Mouse (Mus musculus) neural tube, embryonic 11.5 days (tissue): ENCODE data around the gene Ap3b2. TPM values are rescaled to one million over a fixed set of nuclear protein-coding genes. Genes with fewer than 3 reads are reported as not detected.

Experiments
- ATAC-seq: fragments of 200-750 bp; cut with Nextera tagmentation; 2 replicates; pipeline ENCODE4 v1.8.0; 2017; ENCODE audit warnings: moderate number of reproducible peaks, mild to moderate bottlenecking, moderate TSS enrichment, moderate library complexity; ENCODE audit not compliant: insufficient read depth, low FRiP score, low TSS enrichment
- DNase-seq: peaks from one replicate; pipeline ENCODE4 v3.0.0-alpha.2; 2015; ENCODE audit warnings: low spot score
- H3K27ac ChIP-seq: fragments of 300-500 bp; sonication (generic); 2 replicates; pipeline ENCODE4 v1.5.1; 2014; ENCODE audit warnings: low read depth, mild to moderate bottlenecking, low read length
- H3K27me3 ChIP-seq: fragments of 300-500 bp; sonication (generic); 2 replicates; pipeline ENCODE4 v1.6.1; 2014; ENCODE audit warnings: mild to moderate bottlenecking, low read length, mixed read lengths; ENCODE audit not compliant: control insufficient read depth, insufficient read depth
- H3K36me3 ChIP-seq: fragments of 300-500 bp; sonication (generic); 2 replicates; pipeline ENCODE4 v1.6.1; 2014; ENCODE audit warnings: mild to moderate bottlenecking, low read length, moderate library complexity, mixed read lengths; ENCODE audit not compliant: control insufficient read depth, insufficient read depth
- H3K4me1 ChIP-seq: fragments of 300-500 bp; sonication (generic); 2 replicates; pipeline ENCODE4 v1.6.1; 2014; ENCODE audit warnings: low read length, mixed read lengths; ENCODE audit not compliant: control insufficient read depth, insufficient read depth
- H3K4me2 ChIP-seq: fragments of 300-500 bp; sonication (generic); 2 replicates; pipeline ENCODE4 v1.6.1; 2014; ENCODE audit warnings: low read depth, mild to moderate bottlenecking, moderate library complexity
- H3K4me3 ChIP-seq: fragments of 300-500 bp; sonication (generic); 2 replicates; pipeline ENCODE4 v1.5.1; 2014; ENCODE audit warnings: low read depth, low read length
- H3K9ac ChIP-seq: fragments of 300-500 bp; sonication (generic); 2 replicates; pipeline ENCODE4 v1.6.1; 2014; ENCODE audit warnings: mild to moderate bottlenecking, low read length
- H3K9me3 ChIP-seq: fragments of 300-500 bp; sonication (generic); 2 replicates; pipeline ENCODE4 v1.6.1; 2016; ENCODE audit warnings: low read length; ENCODE audit not compliant: control insufficient read depth
- whole genome bisulfite sequencing: fragments of 180-500 bp; shearing (Covaris S2); extraction: QIAGEN DNeasy Blood & Tissue Kit; methylation state at CpG from one replicate; pipeline ENCODE4 v1.1.7; 2014; 5-methylcytosine and 5-hydroxymethylcytosine counted together
- polyA plus RNA-seq: library from polyadenylated mRNA; unstranded; fragments of >200 nt; fragmentation: Nextera tagmentation; extraction: Ambion mirVana; gene quantifications from 2 replicates; pipeline ENCODE4 v1.2.1, GENCODE M21; 2014

Gene Ap3b2
- polyA plus RNA-seq, 1 experiment from 2014 or later, result 53.0 TPM

DNA sequence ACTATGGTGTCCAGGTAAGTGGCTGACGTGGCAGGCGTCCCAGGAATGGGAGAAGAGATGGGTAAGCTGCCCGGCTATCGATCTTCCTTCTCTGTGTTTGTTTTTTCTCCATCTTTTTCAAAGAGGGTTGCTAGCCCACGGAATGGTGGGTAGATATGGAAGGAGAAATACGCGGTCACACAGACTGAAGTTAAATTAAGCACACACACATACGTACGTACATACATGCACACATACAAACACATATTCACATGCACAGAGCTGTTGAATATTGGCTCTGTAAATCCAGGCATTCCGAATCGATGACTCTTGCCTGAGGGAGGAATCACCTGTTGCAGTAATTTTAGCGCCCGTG lies 29.9 kb upstream of the Ap3b2 start:
- Histone ChIP-seq H3K4me2 (peak overlapping the region; percentile 76), H3K27ac (peak overlapping the region; percentile 78; the same call in 1 of the 2 replicates), H3K36me3 (peaks cover 3% of the 10 kb centered on the region), H3K9me3 (no peaks in the 10 kb centered on the region), H3K4me3 (peak overlapping the region; percentile 57), H3K9ac (peak overlapping the region; percentile 69), H3K27me3 (no peaks in the 10 kb centered on the region), H3K4me1 (0 out of 2 replicates have a peak, but pooled peaks cover 8% of the 10 kb centered on the region)
- WGBS, result 13% methylated on average over 13 of the region's 13 CpGs
- ATAC-seq (no peak; the same call in 1 of the 2 replicates), DNase-seq (no peak)

- peak overlapping the region; percentile 76 for H3K4me2 ChIP-seq
- WGBS, result under 1% methylated on average over 31 of the region's 31 CpGs
- 0 out of 2 replicates have a peak, but pooled peaks cover 8% of the 10 kb centered on the region for H3K4me1 ChIP-seq
- peak overlapping the region; percentile 78 for H3K27ac ChIP-seq
- H3K9ac ChIP-seq, result peak overlapping the region; percentile 69
- DNase-seq, result peak; percentile 97
- peaks cover 3% of the 10 kb centered on the region for H3K36me3 ChIP-seq
- no peaks in the 10 kb centered on the region for H3K9me3 ChIP-seq
- peak overlapping the region; percentile 57 for H3K4me3 ChIP-seq
- peak; percentile 94 for ATAC-seq
- no peaks in the 10 kb centered on the region for H3K27me3 ChIP-seq
Measured at GRCm38 (mm10) chr7:81523008-81523662, 29.4 kb upstream of the Ap3b2 start.

DNA sequence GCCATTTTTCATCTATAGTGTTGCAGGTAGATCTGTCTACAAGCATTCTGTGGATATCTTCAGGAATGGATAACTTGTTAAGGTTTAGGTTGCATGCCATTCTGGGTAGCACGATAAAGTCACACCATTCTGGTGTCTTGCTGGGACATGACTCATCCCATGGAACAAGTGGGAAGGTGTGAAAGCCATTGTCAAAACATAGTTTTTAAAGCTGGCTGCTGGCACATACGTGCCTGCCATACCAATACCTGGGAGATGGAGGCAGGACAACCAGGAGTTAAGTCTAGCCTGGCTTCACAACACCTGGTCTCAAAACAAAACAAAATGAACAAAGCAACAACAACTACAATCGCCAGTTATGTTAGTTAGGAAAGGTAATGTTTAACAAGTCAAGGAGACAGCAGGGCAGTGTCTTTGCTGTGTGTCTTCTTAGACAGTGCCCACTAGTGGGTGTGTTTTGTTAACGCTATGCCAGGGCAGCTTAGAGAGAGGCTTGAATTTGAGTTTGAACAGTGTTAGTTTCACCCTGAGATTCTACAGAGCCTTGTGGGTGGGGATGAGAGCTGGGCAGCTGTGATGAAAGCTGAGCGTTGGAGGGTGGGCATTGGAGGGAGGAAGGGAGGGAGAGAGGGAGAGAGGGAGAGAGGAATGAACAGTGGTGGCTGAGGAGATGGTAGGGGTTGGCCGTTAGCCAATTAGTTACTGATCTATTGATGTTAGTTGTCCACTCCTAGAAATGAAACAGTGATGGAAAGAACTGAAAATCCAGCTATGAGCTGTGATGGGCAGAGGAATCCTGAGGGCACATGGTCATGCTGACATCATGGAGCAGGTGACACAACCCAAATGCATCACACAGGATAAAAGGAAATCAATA lies 22.7 kb upstream of the Ap3b2 start:
- 68% methylated on average over 6 of the region's 6 CpGs for WGBS
- DNase-seq, result no peak
- Histone ChIP-seq H3K9ac (no peak overlapping the region), H3K27ac (no peak overlapping the region), H3K9me3 (no peaks in the 10 kb centered on the region), H3K4me3 (no peak overlapping the region), H3K36me3 (no peaks in the 10 kb centered on the region), H3K4me1 (no peaks in the 10 kb centered on the region), H3K4me2 (no peak overlapping the region), H3K27me3 (no peaks in the 10 kb centered on the region)
- no peak for ATAC-seq

DNA sequence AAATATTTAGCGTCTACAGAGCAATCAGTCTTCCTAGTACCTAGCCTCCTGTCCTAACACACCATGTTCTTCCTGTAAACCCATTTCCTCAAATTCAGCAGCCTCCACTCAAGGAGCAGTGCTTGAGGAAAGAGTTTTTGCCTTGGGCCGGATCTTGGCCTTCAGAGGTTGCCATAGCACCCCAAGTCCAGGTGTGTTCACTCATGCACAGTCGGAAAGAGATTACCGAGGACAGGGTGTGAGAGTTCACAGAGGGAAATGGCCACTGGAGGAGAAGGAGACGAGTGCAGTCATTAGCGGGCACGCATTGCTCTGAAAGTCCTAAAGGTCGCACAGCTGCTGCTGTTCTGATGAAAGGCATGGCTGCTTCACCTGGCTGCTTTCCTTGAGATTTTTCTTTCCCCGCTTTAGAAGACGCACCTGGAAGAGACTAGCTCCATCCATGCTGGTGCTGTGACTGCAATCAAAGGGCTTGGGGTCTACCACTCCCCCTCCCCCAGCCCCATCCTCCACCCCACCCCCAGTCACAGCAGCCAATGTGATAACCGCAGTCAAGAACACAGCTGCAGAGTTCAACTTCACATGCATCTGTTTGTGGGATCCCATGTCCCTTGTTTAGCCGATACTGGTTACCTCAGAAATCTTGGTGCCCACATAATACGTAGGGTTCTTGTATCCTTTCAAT lies 21.3 kb upstream of the Ap3b2 start:
- DNase-seq, result no peak
- Histone ChIP-seq H3K9ac (no peak overlapping the region; the same call in 1 of the 2 replicates), H3K27ac (no peak overlapping the region), H3K36me3 (no peaks in the 10 kb centered on the region), H3K27me3 (no peaks in the 10 kb centered on the region), H3K4me2 (no peak overlapping the region), H3K9me3 (no peaks in the 10 kb centered on the region), H3K4me3 (no peak overlapping the region), H3K4me1 (no peaks in the 10 kb centered on the region)
- ATAC-seq, result no peak
- 53% methylated on average over 13 of the region's 13 CpGs for WGBS

GRCm38 (mm10) chr7:81501050-81501449 lies 7.3 kb upstream of the Ap3b2 start:
- no peak overlapping the region for H3K4me2 ChIP-seq
- ATAC-seq (no peak), DNase-seq (no peak)
- H3K9me3 ChIP-seq, result no peaks in the 10 kb centered on the region
- H3K36me3 ChIP-seq, result no peaks in the 10 kb centered on the region
- no peaks in the 10 kb centered on the region for H3K27me3 ChIP-seq
- no peak overlapping the region for H3K27ac ChIP-seq
- H3K9ac ChIP-seq, result no peak overlapping the region
- peaks cover 4% of the 10 kb centered on the region for H3K4me1 ChIP-seq
- no peak overlapping the region for H3K4me3 ChIP-seq
- WGBS, result 91% methylated on average over 2 of the region's 2 CpGs

GRCm38 (mm10) chr7:81498181-81498580 lies 4.5 kb upstream of the Ap3b2 start, which contains the start of gene BC048679:
BC048679 (minus strand) TSS chr7:81498281.
- 76% methylated on average over 7 of the region's 7 CpGs for WGBS
- Histone ChIP-seq H3K4me3 (no peak within 1 kb of the TSS), H3K36me3 (no peaks in the 10 kb centered on the region), H3K27me3 (no peaks in the 10 kb centered on the region), H3K9ac (no peak within 1 kb of the TSS), H3K9me3 (no peaks in the 10 kb centered on the region), H3K27ac (no peak within 1 kb of the TSS), H3K4me1 (peaks cover 7% of the 10 kb centered on the region), H3K4me2 (no peak within 1 kb of the TSS)
- DNase-seq, result no peak
- no peak for ATAC-seq

GRCm38 (mm10) chr7:81497171-81497570 lies 3.4 kb upstream of the Ap3b2 start:
- H3K36me3 ChIP-seq, result no peaks in the 10 kb centered on the region
- H3K27me3 ChIP-seq, result no peaks in the 10 kb centered on the region
- no peak overlapping the region for H3K4me2 ChIP-seq
- H3K9ac ChIP-seq, result no peak overlapping the region
- no peaks in the 10 kb centered on the region for H3K9me3 ChIP-seq
- H3K4me3 ChIP-seq, result no peak overlapping the region
- H3K4me1 ChIP-seq, result peaks cover 7% of the 10 kb centered on the region
- no peak for ATAC-seq
- peak; percentile 29 for DNase-seq
- no peak overlapping the region for H3K27ac ChIP-seq
- WGBS, result 18% methylated on average over 6 of the region's 6 CpGs

GRCm38 (mm10) chr7:81492628-81493027 lies 1.1 kb downstream of the Ap3b2 start:
- ATAC-seq (no peak), DNase-seq (no peak)
- Histone ChIP-seq H3K9ac (peak overlapping the region; percentile 81), H3K27ac (0 out of 2 replicates have a peak overlapping the region, but pooled peaks have one; percentile 10), H3K36me3 (no peaks in the 10 kb centered on the region), H3K4me3 (peak overlapping the region; percentile 67), H3K4me1 (peaks cover 13% of the 10 kb centered on the region), H3K4me2 (peak overlapping the region; percentile 69), H3K9me3 (no peaks in the 10 kb centered on the region), H3K27me3 (no peaks in the 10 kb centered on the region)
- WGBS, result 37% methylated on average over 9 of the region's 9 CpGs
